8 mouse cellular contexts compared by ENCODE assay signal in genomic region chr4:137047840-137048549, GRCm38 (mm10). TPM values are rescaled to one million over a fixed set of nuclear protein-coding genes. Genes with fewer than 3 reads are reported as not detected.
DNase-seq lines count a peak whose midpoint lies in the region; ATAC-seq and TF ChIP-seq lines count a peak whose summit lies in the region.

No protein-coding gene starts in this region.

- H3K27ac ChIP-seq in layer of hippocampus, adult 2 months: peak overlapping the region; percentile 93
- H3K27ac ChIP-seq in bone marrow macrophage, adult 2 months (ENCODE audit: insufficient read depth, low read depth, low read length): peak overlapping the region; percentile 1
- peak overlapping the region; percentile 79 for H3K27ac ChIP-seq in forebrain, postnatal 0 days (ENCODE audit: low read depth, low read length)
- H3K27ac ChIP-seq in liver, adult 2 months (replicated peaks; ENCODE audit: insufficient read depth, low read depth, low read length): peak overlapping the region; percentile 18
- H3K27ac ChIP-seq in olfactory bulb, adult 2 months (ENCODE audit: insufficient read depth, low read depth, low read length): peak overlapping the region; percentile 77

- no peak for DNase-seq in layer of hippocampus, adult 2 months (ENCODE audit: low spot score in 2 of 2)
- no peak for DNase-seq in layer of hippocampus, postnatal 36 days
- peak; percentile 52 for DNase-seq in forebrain, postnatal 0 days
- peak; percentile 29 for DNase-seq in liver, adult 2 months (ENCODE audit: extremely low read depth, low read depth, low spot score)
- no peak for DNase-seq in left cerebral cortex, adult 9 months (ENCODE audit: low spot score in 2 of 2)
- no peak for DNase-seq in thymus, postnatal 25 days

- peaks cover 2% of the 10 kb centered on the region; the same call in 1 of the 2 replicates for H3K4me1 ChIP-seq in bone marrow macrophage, adult 2 months (ENCODE audit: control insufficient read depth, insufficient read depth, low read length)
- peaks cover 25% of the 10 kb centered on the region for H3K4me1 ChIP-seq in forebrain, postnatal 0 days (ENCODE audit: insufficient read depth)
- peaks cover 6% of the 10 kb centered on the region for H3K4me1 ChIP-seq in liver, adult 2 months (ENCODE audit: control insufficient read depth, insufficient read depth, low read length)
- peaks cover 18% of the 10 kb centered on the region for H3K4me1 ChIP-seq in olfactory bulb, adult 2 months (ENCODE audit: control insufficient read depth, insufficient read depth, low read length)

- no peaks in the 10 kb centered on the region for H3K9me3 ChIP-seq in forebrain, postnatal 0 days (ENCODE audit: low read length)

- under 1% methylated on average over 49 of the region's 52 CpGs for WGBS in forebrain, postnatal 0 days
- under 1% methylated on average over 52 of the region's 52 CpGs for WGBS in liver, adult 2 months
- under 1% methylated on average over 52 of the region's 52 CpGs for WGBS in olfactory bulb, adult 2 months

- H3K79me2 ChIP-seq in liver, adult 2 months (ENCODE audit: control insufficient read depth, insufficient read depth, low read length): peaks cover 2% of the 10 kb centered on the region; the same call in 1 of the 2 replicates

- H3K36me3 ChIP-seq in forebrain, postnatal 0 days (ENCODE audit: insufficient read depth): no peaks in the 10 kb centered on the region
- H3K36me3 ChIP-seq in liver, adult 2 months (ENCODE audit: control insufficient read depth, insufficient read depth, low read length): no peaks in the 10 kb centered on the region

- H3K4me2 ChIP-seq in forebrain, postnatal 0 days (ENCODE audit: low read depth): peak overlapping the region; percentile 79

- no peak for TF ChIP-seq CTCF in layer of hippocampus, adult 2 months (conservative IDR thresholded peaks at IDR 0.05)
- no peak for TF ChIP-seq CTCF in bone marrow macrophage, adult 2 months (IDR thresholded peaks at IDR 0.05; ENCODE audit: low read depth, low read length)
- TF ChIP-seq CTCF in forebrain, postnatal 0 days (IDR thresholded peaks at IDR 0.05; ENCODE audit: low read depth): no peak
- TF ChIP-seq CTCF in liver, adult 2 months (IDR thresholded peaks at IDR 0.05; ENCODE audit: low read depth, low read length): no peak
- no peak for TF ChIP-seq CTCF in olfactory bulb, adult 2 months (IDR thresholded peaks at IDR 0.05; ENCODE audit: insufficient read depth, low read depth, low read length)

- peak; percentile 54 for ATAC-seq in forebrain, postnatal 0 days

- H3K4me3 ChIP-seq in layer of hippocampus, adult 2 months: peak overlapping the region; percentile 74
- H3K4me3 ChIP-seq in bone marrow macrophage, adult 2 months (ENCODE audit: insufficient read depth, low read length): peak overlapping the region; percentile 78
- H3K4me3 ChIP-seq in forebrain, postnatal 0 days (ENCODE audit: low read depth, low read length): peak overlapping the region; percentile 91
- H3K4me3 ChIP-seq in liver, adult 2 months (ENCODE audit: insufficient read depth, low read depth, low read length): peak overlapping the region; percentile 77
- H3K4me3 ChIP-seq in olfactory bulb, adult 2 months (ENCODE audit: insufficient read depth, low read depth, low read length): peak overlapping the region; percentile 75

- no peak for TF ChIP-seq POLR2A in bone marrow macrophage, adult 2 months (IDR thresholded peaks at IDR 0.05; ENCODE audit: borderline replicate concordance, low read depth, low read length)
- no peak for TF ChIP-seq POLR2A in liver, adult 2 months (IDR thresholded peaks at IDR 0.05; ENCODE audit: extremely low read depth, insufficient read depth, low read length)
- no peak for TF ChIP-seq POLR2A in olfactory bulb, adult 2 months (IDR thresholded peaks at IDR 0.05; ENCODE audit: insufficient read depth, low read depth, low read length)

- peaks cover 26% of the 10 kb centered on the region for H3K27me3 ChIP-seq in forebrain, postnatal 0 days (ENCODE audit: insufficient read depth, low read length)
- no peaks in the 10 kb centered on the region for H3K27me3 ChIP-seq in liver, adult 2 months (ENCODE audit: control insufficient read depth, insufficient read depth, low read length)

- H3K9ac ChIP-seq in forebrain, postnatal 0 days: peak overlapping the region; percentile 60
- peak overlapping the region; percentile 79 for H3K9ac ChIP-seq in liver, adult 2 months (ENCODE audit: low read depth, low read length)

RNA-seq across cellular contexts. Expression of gene Zbtb40, which starts 0.6 kb away (rescaled TPM):
- 10 to 100 TPM; 11.3 to 12.9 TPM for total RNA-seq in layer of hippocampus, adult 2 months (2021)
- 10 to 100 TPM; 11.9 to 17.5 TPM for total RNA-seq in layer of hippocampus, postnatal 36 days (2021)
- polyA plus RNA-seq in bone marrow macrophage, adult 2 months (2012; ENCODE audit: insufficient read depth, insufficient read length, missing spikeins): 4.8 and 6.3 TPM in 2 replicates
- total RNA-seq in forebrain, postnatal 0 days (2014; rRNA removed): 6.2 and 6.8 TPM in 2 replicates
- 0.58 and 0.87 TPM in 2 replicates for polyA plus RNA-seq in forebrain, postnatal 0 days (2015; fragmentation: Nextera tagmentation; extraction: Ambion mirVana)
- total RNA-seq in liver, adult 2 months (2014; rRNA removed): 2.5 and 5.7 TPM in 2 replicates
- polyA plus RNA-seq in liver, adult 2 months (2012; rRNA removed): 3.9 and 5.1 TPM in 2 replicates
- not detected in 2 replicates for polyA plus RNA-seq in olfactory bulb, adult 2 months (2012; ENCODE audit: insufficient read depth, insufficient read length, low replicate concordance, missing spikeins)

Comparison
In these comparisons a context has a peak if more than half of its experiments do, and no peak if none do; other contexts are left out.
1. DNase-seq: peak in forebrain, postnatal 0 days (single experiment) and liver, adult 2 months (single experiment); none in layer of hippocampus, adult 2 months (0 of 2), layer of hippocampus, postnatal 36 days (0 of 2), left cerebral cortex, adult 9 months (0 of 2) and thymus, postnatal 25 days (single experiment).
2. H3K27ac ChIP-seq: peak in every context shown above with its lines; median percentile 93 in layer of hippocampus, adult 2 months; 79 in forebrain, postnatal 0 days; 77 in olfactory bulb, adult 2 months; 18 in liver, adult 2 months; 1 in bone marrow macrophage, adult 2 months.
3. Peak in every context shown above with its lines, with median percentiles within 50 percentile points of each other: H3K4me3 ChIP-seq.